Comparison of ENCODE assay signal across 8 mouse cellular contexts in genomic region chr7:113766498-113766941, GRCm38 (mm10). TPM values are rescaled to one million over a fixed set of nuclear protein-coding genes. Genes with fewer than 3 reads are reported as not detected.
DNase-seq lines count a peak whose midpoint lies in the region; ATAC-seq and TF ChIP-seq lines count a peak whose summit lies in the region.

No protein-coding gene starts in this region.

- peak overlapping the region; percentile 69 for H3K27ac ChIP-seq in left cerebral cortex, adult 2 months
- H3K27ac ChIP-seq in forebrain, embryonic 14.5 days (ENCODE audit: low read depth, low read length) = no peak overlapping the region
- no peak overlapping the region for H3K27ac ChIP-seq in intestine, embryonic 16.5 days (ENCODE audit: low read length)
- no peak overlapping the region; the same call in 1 of the 2 replicates for H3K27ac ChIP-seq in midbrain, embryonic 12.5 days (replicated peaks)

- no peaks in the 10 kb centered on the region for H3K36me3 ChIP-seq in forebrain, embryonic 14.5 days (ENCODE audit: control insufficient read depth, insufficient read depth, low read length)
- no peaks in the 10 kb centered on the region for H3K36me3 ChIP-seq in intestine, embryonic 16.5 days (ENCODE audit: control insufficient read depth, insufficient read depth, low read length)
- H3K36me3 ChIP-seq in midbrain, embryonic 12.5 days = no peaks in the 10 kb centered on the region

- H3K4me3 ChIP-seq in left cerebral cortex, adult 2 months = peak overlapping the region; percentile 63
- peak overlapping the region; percentile 44 for H3K4me3 ChIP-seq in forebrain, embryonic 14.5 days (ENCODE audit: low read depth, low read length)
- H3K4me3 ChIP-seq in intestine, embryonic 16.5 days (ENCODE audit: low read length) = peak overlapping the region; percentile 60
- peak overlapping the region; percentile 54 for H3K4me3 ChIP-seq in midbrain, embryonic 12.5 days

- 1% methylated on average over 27 of the region's 27 CpGs for WGBS in forebrain, embryonic 14.5 days
- WGBS in intestine, embryonic 16.5 days = 1% methylated on average over 27 of the region's 27 CpGs
- WGBS in midbrain, embryonic 12.5 days = under 1% methylated on average over 27 of the region's 27 CpGs

- H3K9me3 ChIP-seq in forebrain, embryonic 14.5 days (replicated peaks; ENCODE audit: control insufficient read depth, low read length) = peaks cover 5% of the 10 kb centered on the region; the same call in 1 of the 2 replicates
- H3K9me3 ChIP-seq in intestine, embryonic 16.5 days (ENCODE audit: control insufficient read depth, low read length) = no peaks in the 10 kb centered on the region
- H3K9me3 ChIP-seq in midbrain, embryonic 12.5 days = peaks cover 9% of the 10 kb centered on the region

- H3K9ac ChIP-seq in forebrain, embryonic 14.5 days (ENCODE audit: low read length) = peak overlapping the region; percentile 62
- peak overlapping the region; percentile 71 for H3K9ac ChIP-seq in intestine, embryonic 16.5 days (ENCODE audit: low read depth, low read length)
- H3K9ac ChIP-seq in midbrain, embryonic 12.5 days (replicated peaks) = peak overlapping the region; percentile 68

- peak overlapping the region; percentile 99 for H3K4me2 ChIP-seq in forebrain, embryonic 14.5 days (ENCODE audit: low read length)
- peak overlapping the region; percentile 99 for H3K4me2 ChIP-seq in intestine, embryonic 16.5 days (ENCODE audit: low read depth, low read length)
- peak overlapping the region; percentile 99 for H3K4me2 ChIP-seq in midbrain, embryonic 12.5 days (replicated peaks)

- peaks cover 13% of the 10 kb centered on the region; the same call in 1 of the 2 replicates for H3K4me1 ChIP-seq in forebrain, embryonic 14.5 days (ENCODE audit: control insufficient read depth, insufficient read depth, low read length)
- peaks cover 13% of the 10 kb centered on the region for H3K4me1 ChIP-seq in intestine, embryonic 16.5 days (ENCODE audit: control insufficient read depth, insufficient read depth, low read length)
- H3K4me1 ChIP-seq in midbrain, embryonic 12.5 days = peaks cover 30% of the 10 kb centered on the region

- ATAC-seq in cerebellum, adult (ENCODE audit: insufficient number of reproducible peaks, low FRiP score, low TSS enrichment) = peak; percentile 36; the same call in 1 of the 2 replicates
- peak; percentile 28 for ATAC-seq in forebrain, embryonic 14.5 days
- peak; percentile 39 for ATAC-seq in intestine, embryonic 16.5 days
- ATAC-seq in midbrain, embryonic 12.5 days (ENCODE audit: low FRiP score, low read depth) = peak; percentile 13
- ATAC-seq in megakaryocyte-erythroid progenitor cell, adult 5-6 weeks (replicated peaks; ENCODE audit: low FRiP score, low TSS enrichment, poor library complexity, severe bottlenecking) = no peak

- H3K27me3 ChIP-seq in forebrain, embryonic 14.5 days (replicated peaks; ENCODE audit: control insufficient read depth, insufficient read depth, low read length) = peaks cover 24% of the 10 kb centered on the region
- H3K27me3 ChIP-seq in intestine, embryonic 16.5 days (replicated peaks; ENCODE audit: control insufficient read depth, insufficient read depth, low read length) = peaks cover 29% of the 10 kb centered on the region
- peaks cover 49% of the 10 kb centered on the region for H3K27me3 ChIP-seq in midbrain, embryonic 12.5 days

- intact Hi-C loops in left cerebral cortex, adult 2 months (cut with DNase I) = loop anchor here (5.0 to 10.0 kb wide), 2 partner anchors 151 to 392 kb away; no protein-coding TSS in a partner anchor

- no peak for TF ChIP-seq CTCF in left cerebral cortex, adult 2 months (IDR thresholded peaks at IDR 0.05)

- peak in 1 of 2 experiments; percentile 31 for DNase-seq in left cerebral cortex, adult 2 months (ENCODE audit: extremely low spot score in 1 of 2, low spot score in 2 of 2)
- no peak for DNase-seq in left cerebral cortex, adult 8-10 months (ENCODE audit: low spot score in 2 of 2)
- DNase-seq in forebrain, embryonic 14.5 days (ENCODE audit: low spot score) = peak; percentile 29
- DNase-seq in layer of hippocampus, adult 11-12 months (ENCODE audit: low spot score) = no peak

RNA-seq across cellular contexts. Expression of gene Spon1, which starts 0.7 kb away (rescaled TPM):
- total RNA-seq in left cerebral cortex, adult 2 months (2021) = 10 to 100 TPM; 36.9 to 37.1 TPM
- 10 to 100 TPM; 39.1 to 44.5 (median 40.4) TPM for total RNA-seq in left cerebral cortex, adult 8-10 months (2022)
- 10.4 and 15.2 TPM in 2 replicates for polyA plus RNA-seq in forebrain, embryonic 14.5 days (2014; fragmentation: Nextera tagmentation; extraction: Ambion mirVana)
- 8.2 and 8.9 TPM in 2 replicates for polyA plus RNA-seq in intestine, embryonic 16.5 days (2015; fragmentation: Nextera tagmentation; extraction: Ambion mirVana)
- 31.7 and 57.5 TPM in 2 replicates for polyA plus RNA-seq in midbrain, embryonic 12.5 days (2016; fragmentation: Nextera tagmentation; extraction: Ambion mirVana)
- not detected in 2 replicates for total RNA-seq in megakaryocyte-erythroid progenitor cell, adult 5-6 weeks (2014; fragmentation: Nextera tagmentation)
- not detected in 2 replicates for total RNA-seq in megakaryocyte-erythroid progenitor cell, adult 5-6 weeks (2017)

Comparison
In these comparisons a context has a peak if more than half of its experiments do, and no peak if none do; other contexts are left out.
1. RNA of gene Spon1, which starts 0.7 kb away (total RNA-seq): 39.1 to 44.5 TPM in left cerebral cortex, adult 8-10 months and 36.9 to 37.1 TPM in left cerebral cortex, adult 2 months; not detected in megakaryocyte-erythroid progenitor cell, adult 5-6 weeks; every median in the first group is over 10 times any median in the second.
2. Peak in every context shown above with its lines, with median percentiles within 50 percentile points of each other: H3K4me3 ChIP-seq, H3K4me2 ChIP-seq and H3K9ac ChIP-seq.